Mouse (Mus musculus): ENCODE data around the gene Nf2. TPM values are rescaled to one million over a fixed set of nuclear protein-coding genes. Genes with fewer than 3 reads are reported as not detected.
"Not testable (repeated sequence)": the region's sequence is repeated elsewhere in the genome, so short reads cannot be mapped to it uniquely, and the experiment has no call there.

The Nf2 gene
- polyA plus RNA-seq, 1 experiment from 2014 or later: 40.5 TPM

DNA sequence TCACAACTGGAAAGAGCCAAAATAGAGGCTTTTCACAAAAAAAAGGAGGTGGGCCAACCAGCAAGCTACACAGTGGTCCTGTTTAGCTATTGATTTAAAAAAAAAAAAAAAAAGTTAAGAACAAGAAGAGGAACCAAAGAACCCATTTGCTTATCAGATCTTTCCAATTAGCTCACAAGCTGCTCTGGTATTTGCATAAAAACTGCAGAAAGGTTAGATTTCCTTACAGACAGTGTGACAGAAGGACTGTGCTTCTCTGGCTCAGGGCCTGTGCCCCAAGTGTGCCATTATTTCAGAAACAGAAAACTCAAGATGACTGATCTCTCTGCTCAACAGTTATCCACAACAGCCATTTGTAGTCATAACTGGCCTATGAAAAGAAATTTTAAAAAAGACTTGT is 18.3 kb downstream of the Nf2 start:
- Histone ChIP-seq H3K9ac (ENCODE audit: low read depth, low read length) (no peak overlapping the region), H3K36me3 (ENCODE audit: control insufficient read depth, insufficient read depth, low read length) (no peaks in the 10 kb centered on the region), H3K4me3 (ENCODE audit: low read depth, low read length) (no peak overlapping the region), H3K4me1 (ENCODE audit: control insufficient read depth, insufficient read depth, low read length) (no peaks in the 10 kb centered on the region), H3K27me3 (replicated peaks; ENCODE audit: control insufficient read depth, insufficient read depth, low read length) (no peaks in the 10 kb centered on the region), H3K4me2 (ENCODE audit: low read depth, low read length) (no peak overlapping the region), H3K27ac (replicated peaks; ENCODE audit: low read depth, low read length) (no peak overlapping the region), H3K9me3 (ENCODE audit: control insufficient read depth, low read length) (no peaks in the 10 kb centered on the region)
- DNase-seq (ENCODE audit: low spot score) (no peak), ATAC-seq (ENCODE audit: low read depth) (no peak)

DNA sequence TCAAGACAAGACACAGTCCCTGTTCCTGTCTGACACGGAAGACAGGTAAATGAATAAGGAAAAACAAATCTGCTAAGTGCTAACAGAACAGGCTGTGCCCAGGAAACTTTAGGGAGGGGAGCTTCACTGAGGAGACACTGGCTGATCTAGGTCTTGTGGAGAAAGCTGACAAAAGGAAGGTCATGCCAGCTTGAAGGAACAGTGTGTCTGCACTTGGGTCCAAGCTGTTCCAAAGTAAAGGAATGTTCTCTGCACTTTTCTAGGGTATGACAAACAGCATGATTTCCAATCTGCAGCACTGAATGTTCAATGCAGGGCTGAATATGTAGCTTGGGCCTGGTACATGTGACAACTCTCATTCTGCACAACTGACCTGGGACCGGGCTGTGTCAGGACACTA is 21.4 kb downstream of the Nf2 start:
- H3K27ac ChIP-seq (replicated peaks; ENCODE audit: low read depth, low read length): no peak overlapping the region
- no peak overlapping the region for H3K4me2 ChIP-seq (ENCODE audit: low read depth, low read length)
- DNase-seq (ENCODE audit: low spot score) (no peak), ATAC-seq (ENCODE audit: low read depth) (no peak)
- no peaks in the 10 kb centered on the region for H3K9me3 ChIP-seq (ENCODE audit: control insufficient read depth, low read length)
- no peaks in the 10 kb centered on the region for H3K4me1 ChIP-seq (ENCODE audit: control insufficient read depth, insufficient read depth, low read length)
- no peaks in the 10 kb centered on the region for H3K36me3 ChIP-seq (ENCODE audit: control insufficient read depth, insufficient read depth, low read length)
- H3K27me3 ChIP-seq (replicated peaks; ENCODE audit: control insufficient read depth, insufficient read depth, low read length): no peaks in the 10 kb centered on the region
- H3K4me3 ChIP-seq (ENCODE audit: low read depth, low read length): no peak overlapping the region
- 77% methylated on average over 2 of the region's 2 CpGs for WGBS
- no peak overlapping the region for H3K9ac ChIP-seq (ENCODE audit: low read depth, low read length)

DNA sequence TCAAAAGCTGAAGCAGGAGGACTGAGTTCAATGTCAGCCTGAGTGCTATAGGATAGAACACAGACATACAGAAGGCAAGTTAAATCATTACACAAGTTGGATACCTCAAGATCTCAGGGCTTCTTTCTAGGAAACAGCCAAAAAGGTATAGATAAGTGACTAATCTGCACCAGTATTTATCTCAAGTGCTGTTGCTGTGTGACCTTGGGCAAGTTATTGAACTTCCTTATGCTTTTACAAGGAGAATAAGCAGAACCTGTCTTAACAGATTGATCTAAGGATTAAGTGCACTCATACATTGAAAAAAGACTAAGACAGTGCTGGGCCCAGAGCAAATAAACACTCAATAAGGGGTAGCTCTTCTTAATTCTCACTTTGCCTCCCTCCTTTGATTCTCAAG is 22.0 kb downstream of the Nf2 start:
- H3K27me3 ChIP-seq (replicated peaks; ENCODE audit: control insufficient read depth, insufficient read depth, low read length): no peaks in the 10 kb centered on the region
- no peaks in the 10 kb centered on the region for H3K9me3 ChIP-seq (ENCODE audit: control insufficient read depth, low read length)
- H3K4me2 ChIP-seq (ENCODE audit: low read depth, low read length): no peak overlapping the region
- no peak overlapping the region for H3K4me3 ChIP-seq (ENCODE audit: low read depth, low read length)
- H3K27ac ChIP-seq (replicated peaks; ENCODE audit: low read depth, low read length): no peak overlapping the region
- H3K36me3 ChIP-seq (ENCODE audit: control insufficient read depth, insufficient read depth, low read length): no peaks in the 10 kb centered on the region
- DNase-seq (ENCODE audit: low spot score) (no peak), ATAC-seq (ENCODE audit: low read depth) (no peak)
- no peaks in the 10 kb centered on the region for H3K4me1 ChIP-seq (ENCODE audit: control insufficient read depth, insufficient read depth, low read length)
- H3K9ac ChIP-seq (ENCODE audit: low read depth, low read length): no peak overlapping the region

DNA sequence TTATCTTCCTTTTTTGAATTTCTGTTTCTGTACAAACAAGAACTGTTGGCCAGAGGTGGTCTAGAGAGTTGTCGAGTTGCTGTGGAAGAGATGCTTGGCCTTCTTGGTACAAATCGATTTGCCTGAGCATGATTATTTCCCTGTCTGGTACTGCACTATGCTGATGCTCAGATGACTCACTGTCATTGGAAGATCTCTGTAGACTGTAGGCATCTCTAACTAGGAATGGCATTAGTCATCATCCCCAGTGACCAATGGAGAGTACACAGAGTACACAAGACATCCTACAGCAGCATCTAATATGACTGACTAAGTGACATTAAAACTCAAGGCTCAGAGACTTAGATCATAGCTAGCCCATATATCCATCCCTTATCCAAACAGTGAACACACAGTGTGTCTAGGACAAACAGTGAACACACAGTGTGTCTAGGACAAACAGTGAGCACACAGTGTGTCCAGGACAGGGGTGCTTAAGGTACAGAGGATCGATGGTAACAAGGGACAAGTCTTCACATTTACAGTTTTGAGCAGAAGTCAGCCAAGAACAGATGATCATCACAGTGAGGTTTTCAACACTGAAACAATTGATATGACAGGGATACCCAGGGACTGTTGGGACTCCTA is 23.1 kb downstream of the Nf2 start:
- DNase-seq (ENCODE audit: low spot score) (no peak), ATAC-seq (ENCODE audit: low read depth) (no peak)
- H3K27ac ChIP-seq (replicated peaks; ENCODE audit: low read depth, low read length): no peak overlapping the region
- H3K27me3 ChIP-seq (replicated peaks; ENCODE audit: control insufficient read depth, insufficient read depth, low read length): no peaks in the 10 kb centered on the region
- H3K9ac ChIP-seq (ENCODE audit: low read depth, low read length): no peak overlapping the region
- WGBS: 92% methylated on average over 3 of the region's 3 CpGs
- no peak overlapping the region for H3K4me2 ChIP-seq (ENCODE audit: low read depth, low read length)
- no peaks in the 10 kb centered on the region for H3K36me3 ChIP-seq (ENCODE audit: control insufficient read depth, insufficient read depth, low read length)
- H3K4me1 ChIP-seq (ENCODE audit: control insufficient read depth, insufficient read depth, low read length): no peaks in the 10 kb centered on the region
- no peaks in the 10 kb centered on the region for H3K9me3 ChIP-seq (ENCODE audit: control insufficient read depth, low read length)
- H3K4me3 ChIP-seq (ENCODE audit: low read depth, low read length): no peak overlapping the region

DNA sequence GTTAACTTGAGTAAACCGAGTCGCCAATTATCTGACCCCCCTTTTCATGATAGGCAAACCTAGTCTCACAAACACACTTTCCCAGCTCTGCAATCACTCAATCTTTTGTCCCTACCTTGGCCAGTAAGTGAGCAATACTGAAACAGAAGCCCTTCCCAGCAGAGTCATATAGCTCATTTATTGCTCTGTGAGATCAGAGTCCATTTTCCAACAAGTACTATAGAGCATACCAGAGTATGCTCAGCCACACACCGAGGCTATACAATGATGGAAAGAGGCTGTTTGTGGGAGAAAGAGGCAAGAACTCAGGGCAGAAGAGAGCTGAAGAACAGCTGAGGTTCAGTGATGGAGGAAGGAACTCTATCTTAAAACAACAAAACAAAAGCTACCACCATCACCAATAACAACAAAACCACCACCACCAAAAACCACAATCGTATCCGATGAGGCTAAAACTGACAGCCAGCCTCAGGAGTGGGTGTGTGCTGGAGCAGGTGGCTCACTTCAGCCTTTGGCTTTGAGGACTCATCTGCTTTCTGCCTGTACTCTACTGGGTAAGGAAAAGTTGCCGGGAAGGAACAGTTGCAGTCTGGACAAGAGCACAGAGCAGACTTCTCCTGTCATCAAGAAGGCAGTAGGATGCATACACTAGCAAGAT is 25.6 kb downstream of the Nf2 start:
- ATAC-seq (ENCODE audit: low read depth): no peak
- no peak for DNase-seq (ENCODE audit: low spot score)
- H3K27ac ChIP-seq (replicated peaks; ENCODE audit: low read depth, low read length): no peak overlapping the region
- no peak overlapping the region for H3K4me2 ChIP-seq (ENCODE audit: low read depth, low read length)
- no peak overlapping the region for H3K9ac ChIP-seq (ENCODE audit: low read depth, low read length)
- H3K36me3 ChIP-seq (ENCODE audit: control insufficient read depth, insufficient read depth, low read length): peaks cover 3% of the 10 kb centered on the region; the same call in 1 of the 2 replicates
- no peaks in the 10 kb centered on the region for H3K27me3 ChIP-seq (replicated peaks; ENCODE audit: control insufficient read depth, insufficient read depth, low read length)
- H3K9me3 ChIP-seq (ENCODE audit: control insufficient read depth, low read length): no peaks in the 10 kb centered on the region
- 89% methylated on average over 6 of the region's 6 CpGs for WGBS
- H3K4me1 ChIP-seq (ENCODE audit: control insufficient read depth, insufficient read depth, low read length): no peaks in the 10 kb centered on the region
- no peak overlapping the region for H3K4me3 ChIP-seq (ENCODE audit: low read depth, low read length)

DNA sequence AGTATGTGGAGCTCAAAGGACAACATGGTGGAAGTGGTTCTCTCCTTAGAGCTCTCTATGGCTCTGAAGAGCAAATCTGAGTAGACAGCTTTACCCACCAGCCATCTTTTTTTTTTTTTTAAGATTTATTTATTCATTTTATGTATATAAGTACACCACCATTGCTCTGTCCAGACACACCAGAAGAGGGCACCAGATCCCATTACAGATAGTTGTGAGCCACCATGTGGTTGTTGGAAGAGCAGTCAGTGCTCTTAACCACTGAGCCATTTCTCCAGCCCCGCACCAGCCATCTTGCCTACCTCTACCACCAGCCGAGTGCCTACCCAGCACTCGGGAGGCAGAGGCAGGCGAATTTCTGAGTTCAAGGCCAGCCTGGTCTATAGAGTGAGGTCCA is 26.9 kb downstream of the Nf2 start:
- not testable (repeated sequence) for H3K36me3 ChIP-seq (ENCODE audit: control insufficient read depth, insufficient read depth, low read length); H3K4me3 ChIP-seq (ENCODE audit: low read depth, low read length); H3K4me2 ChIP-seq (ENCODE audit: low read depth, low read length); ATAC-seq (ENCODE audit: low read depth); H3K9ac ChIP-seq (ENCODE audit: low read depth, low read length); DNase-seq (ENCODE audit: low spot score); H3K9me3 ChIP-seq (ENCODE audit: control insufficient read depth, low read length); H3K27ac ChIP-seq (replicated peaks; ENCODE audit: low read depth, low read length); H3K4me1 ChIP-seq (ENCODE audit: control insufficient read depth, insufficient read depth, low read length); H3K27me3 ChIP-seq (replicated peaks; ENCODE audit: control insufficient read depth, insufficient read depth, low read length)
- WGBS: 91% methylated on average over 4 of the region's 4 CpGs

DNA sequence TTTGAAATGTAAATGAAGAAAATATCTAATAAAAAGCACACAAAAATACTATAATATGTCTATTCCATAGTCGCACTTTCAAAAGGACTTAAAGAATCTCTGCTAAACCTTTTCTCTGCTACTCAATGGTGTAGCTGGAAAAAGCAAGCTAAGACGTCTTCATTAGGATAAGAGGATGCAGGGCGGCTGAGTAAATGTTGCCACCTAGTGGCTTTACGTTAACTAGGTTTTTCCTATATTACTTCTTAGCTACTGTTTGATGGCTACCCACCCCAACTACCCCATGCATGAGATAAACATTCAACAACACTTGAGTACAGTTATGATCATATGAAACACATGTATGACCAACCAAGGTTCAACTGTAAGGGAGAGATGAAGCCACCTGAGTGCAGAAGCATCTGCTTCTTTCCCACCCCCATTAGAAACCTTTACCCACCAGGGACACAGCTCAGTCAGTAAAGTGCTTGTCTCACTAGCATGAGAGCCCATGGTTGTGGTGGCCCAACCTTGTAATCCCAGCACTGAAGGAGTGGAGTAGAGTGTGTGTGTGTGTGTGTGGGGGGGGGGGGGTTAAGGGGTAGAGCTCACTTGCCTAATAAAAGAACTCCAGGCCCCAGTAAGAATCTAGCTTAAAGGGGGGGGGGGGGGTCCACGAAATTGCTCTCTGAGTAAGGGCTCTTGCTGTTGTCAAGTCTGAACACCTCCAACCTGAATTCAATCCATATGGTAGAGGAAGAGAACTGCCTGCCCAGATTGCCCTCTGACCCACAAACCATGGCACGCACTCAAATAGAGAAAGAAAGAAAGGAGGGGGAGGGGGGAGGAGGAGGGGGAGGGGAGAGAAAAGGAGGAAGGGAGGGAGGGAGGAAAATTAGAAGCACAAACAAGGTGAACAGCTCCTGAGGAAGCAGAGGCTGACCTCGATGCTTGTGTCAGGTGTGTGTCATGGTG is 27.6 kb downstream of the Nf2 start:
- peak; percentile 68 for DNase-seq (ENCODE audit: low spot score)
- H3K4me2 ChIP-seq (ENCODE audit: low read depth, low read length): no peak overlapping the region
- 32% methylated on average over 7 of the region's 7 CpGs for WGBS
- H3K27ac ChIP-seq (replicated peaks; ENCODE audit: low read depth, low read length): no peak overlapping the region
- H3K4me1 ChIP-seq (ENCODE audit: control insufficient read depth, insufficient read depth, low read length): no peaks in the 10 kb centered on the region
- H3K4me3 ChIP-seq (ENCODE audit: low read depth, low read length): no peak overlapping the region
- no peak overlapping the region for H3K9ac ChIP-seq (ENCODE audit: low read depth, low read length)
- no peak for ATAC-seq (ENCODE audit: low read depth)
- H3K9me3 ChIP-seq (ENCODE audit: control insufficient read depth, low read length): no peaks in the 10 kb centered on the region
- peaks cover 3% of the 10 kb centered on the region; the same call in 1 of the 2 replicates for H3K36me3 ChIP-seq (ENCODE audit: control insufficient read depth, insufficient read depth, low read length)
- no peaks in the 10 kb centered on the region for H3K27me3 ChIP-seq (replicated peaks; ENCODE audit: control insufficient read depth, insufficient read depth, low read length)

DNA sequence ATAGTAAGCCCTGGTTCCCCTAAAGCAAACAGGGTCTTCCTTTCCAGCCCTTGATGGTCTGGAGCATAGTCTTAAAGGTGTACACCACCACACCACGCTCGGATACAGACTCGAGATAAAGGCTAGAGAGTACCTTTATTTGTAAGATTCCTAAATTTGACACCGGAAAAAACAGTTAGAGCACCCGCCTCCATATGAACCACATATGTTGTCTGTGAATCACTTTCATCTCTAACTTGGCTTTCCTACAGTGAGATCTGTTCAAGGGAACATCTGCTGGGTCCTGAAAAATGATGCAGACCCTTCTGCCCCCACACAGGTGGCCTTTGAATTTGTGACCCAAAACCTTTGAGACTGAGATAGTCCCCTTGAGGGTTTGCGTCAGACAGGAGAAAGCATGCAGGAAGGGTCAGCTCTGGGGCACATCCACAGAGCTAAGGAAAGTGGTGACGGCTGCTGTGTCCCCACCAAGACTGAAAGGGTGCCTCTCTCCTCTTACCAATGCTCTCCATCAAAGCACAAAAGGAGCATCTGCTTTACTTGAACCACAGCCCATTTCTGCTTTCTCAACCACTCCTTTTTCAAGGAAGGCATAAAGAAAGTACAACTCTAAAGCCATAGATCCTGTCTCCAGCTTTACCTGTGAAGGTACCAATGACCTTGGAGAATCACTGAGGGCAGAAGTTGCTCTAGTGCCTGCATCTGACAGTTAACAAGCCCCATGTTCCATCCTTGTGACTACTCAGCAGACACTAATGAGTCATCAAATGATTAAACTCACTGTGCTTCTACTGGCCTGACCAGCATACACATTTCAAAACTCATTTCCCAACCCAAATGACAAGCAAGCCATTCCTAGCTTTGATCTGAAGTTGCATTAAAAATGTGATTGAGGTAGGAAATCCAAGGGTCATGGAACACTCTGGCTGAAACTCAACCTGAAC is 34.6 kb downstream of the Nf2 start:
- Histone ChIP-seq H3K9me3 (ENCODE audit: control insufficient read depth, low read length) (no peaks in the 10 kb centered on the region), H3K4me1 (ENCODE audit: control insufficient read depth, insufficient read depth, low read length) (no peaks in the 10 kb centered on the region), H3K9ac (ENCODE audit: low read depth, low read length) (no peak overlapping the region), H3K4me3 (ENCODE audit: low read depth, low read length) (no peak overlapping the region), H3K36me3 (ENCODE audit: control insufficient read depth, insufficient read depth, low read length) (peaks cover 30% of the 10 kb centered on the region), H3K27me3 (replicated peaks; ENCODE audit: control insufficient read depth, insufficient read depth, low read length) (no peaks in the 10 kb centered on the region), H3K4me2 (ENCODE audit: low read depth, low read length) (no peak overlapping the region), H3K27ac (replicated peaks; ENCODE audit: low read depth, low read length) (no peak overlapping the region)
- 82% methylated on average over 7 of the region's 7 CpGs for WGBS
- DNase-seq (ENCODE audit: low spot score): no peak
- no peak for ATAC-seq (ENCODE audit: low read depth)

Measured in embryonic facial prominence, embryonic 14.5 days (tissue).